Mouse (Mus musculus): ENCODE measurements at regions not wholly inside any gene's neighbourhood (a gene's known extent, or its start where the extent isn't known, plus 50 kb on each side); places are given as distances from the start of the nearest gene placed in this dataset.

GRCm38 (mm10) chr1:137330634-137331033 is 370.4 kb upstream of the Nr5a2 start:
- DNase-seq (ENCODE audit: low spot score in 2 of 2), result no peak

GRCm38 (mm10) chr1:137323884-137324594 is 363.8 kb upstream of the Nr5a2 start:
- no peak for DNase-seq (ENCODE audit: low spot score in 2 of 2)

- DNase-seq (ENCODE audit: low spot score in 2 of 2), result no peak
These were observed 362.9 kb upstream of the Nr5a2 start for GRCm38 (mm10) chr1:137323035-137323680.

- DNase-seq (ENCODE audit: low spot score in 2 of 2), result no peak
These were observed 342.6 kb upstream of the Nr5a2 start for GRCm38 (mm10) chr1:137302757-137303422.

- DNase-seq (ENCODE audit: low spot score in 2 of 2), result no peak
These were observed 337.7 kb upstream of the Nr5a2 start for GRCm38 (mm10) chr1:137297780-137298569.

GRCm38 (mm10) chr1:137289456-137289855 is 329.2 kb upstream of the Nr5a2 start:
- no peak for DNase-seq (ENCODE audit: low spot score in 2 of 2)

- DNase-seq (ENCODE audit: low spot score in 2 of 2), result no peak
These were observed 323.0 kb upstream of the Nr5a2 start for GRCm38 (mm10) chr1:137283291-137283690.

GRCm38 (mm10) chr1:137282457-137282856 is 322.2 kb upstream of the Nr5a2 start:
- DNase-seq (ENCODE audit: low spot score in 2 of 2), result no peak

GRCm38 (mm10) chr1:137280391-137281386 is 320.4 kb upstream of the Nr5a2 start:
- DNase-seq (ENCODE audit: low spot score in 2 of 2), result no peak

- DNase-seq (ENCODE audit: low spot score in 2 of 2), result no peak
These were observed 319.7 kb upstream of the Nr5a2 start for GRCm38 (mm10) chr1:137279981-137280380.

- DNase-seq (ENCODE audit: low spot score in 2 of 2), result no peak
These were observed 310.7 kb upstream of the Nr5a2 start for GRCm38 (mm10) chr1:137270659-137271612.

- no peak for DNase-seq (ENCODE audit: low spot score in 2 of 2)
These were observed 302.6 kb upstream of the Nr5a2 start for GRCm38 (mm10) chr1:137262806-137263370.

- DNase-seq (ENCODE audit: low spot score in 2 of 2), result no peak
These were observed 301.9 kb upstream of the Nr5a2 start for GRCm38 (mm10) chr1:137262121-137262525.

- no peak for DNase-seq (ENCODE audit: low spot score in 2 of 2)
These were observed 296.0 kb upstream of the Nr5a2 start for GRCm38 (mm10) chr1:137256294-137256693.

GRCm38 (mm10) chr1:137255041-137255440 is 294.8 kb upstream of the Nr5a2 start:
- no peak for DNase-seq (ENCODE audit: low spot score in 2 of 2)

GRCm38 (mm10) chr1:137254634-137255033 is 294.4 kb upstream of the Nr5a2 start:
- DNase-seq (ENCODE audit: low spot score in 2 of 2), result no peak

GRCm38 (mm10) chr1:137227098-137227485 is 266.8 kb upstream of the Nr5a2 start:
- DNase-seq (ENCODE audit: low spot score in 2 of 2), result no peak

GRCm38 (mm10) chr1:137226479-137227097 is 266.3 kb upstream of the Nr5a2 start:
- DNase-seq (ENCODE audit: low spot score in 2 of 2), result no peak

GRCm38 (mm10) chr1:137225418-137225817 is 265.2 kb upstream of the Nr5a2 start:
- DNase-seq (ENCODE audit: low spot score in 2 of 2), result peak; percentile 1

Data from heart, adult 9 months (tissue).